Mouse (Mus musculus): Measurements from ENCODE around the gene Rasd2.

- TF ChIP-seq POLR2A (IDR thresholded peaks at IDR 0.05; ENCODE audit: extremely low read depth, insufficient read depth, low read length) (no peak), CTCF (IDR thresholded peaks at IDR 0.05; ENCODE audit: extremely low read depth, insufficient read depth, low read length) (no peak)
Measured at GRCm38 (mm10) chr8:75216886-75217285, 3.1 kb downstream of the Rasd2 start.
